Mouse (Mus musculus) kidney, adult 2 months (tissue): ENCODE results near the gene Tnrc6b.

Source experiments
- CTCF ChIP-seq: fragments of 200-500 bp; conservative IDR thresholded peaks from 2 replicates; pipeline ENCODE4 v1.5.1; 2011; ENCODE audit warnings: low read depth, mild to moderate bottlenecking, control low read depth, low read length, moderate library complexity, mixed read lengths; ENCODE audit not compliant: insufficient read depth, insufficient read length
- POLR2A ChIP-seq: fragments of 200-500 bp; IDR thresholded peaks from one replicate; pipeline ENCODE4 v1.6.1; 2011; ENCODE audit warnings: low read depth, low read length, control low read depth

DNA sequence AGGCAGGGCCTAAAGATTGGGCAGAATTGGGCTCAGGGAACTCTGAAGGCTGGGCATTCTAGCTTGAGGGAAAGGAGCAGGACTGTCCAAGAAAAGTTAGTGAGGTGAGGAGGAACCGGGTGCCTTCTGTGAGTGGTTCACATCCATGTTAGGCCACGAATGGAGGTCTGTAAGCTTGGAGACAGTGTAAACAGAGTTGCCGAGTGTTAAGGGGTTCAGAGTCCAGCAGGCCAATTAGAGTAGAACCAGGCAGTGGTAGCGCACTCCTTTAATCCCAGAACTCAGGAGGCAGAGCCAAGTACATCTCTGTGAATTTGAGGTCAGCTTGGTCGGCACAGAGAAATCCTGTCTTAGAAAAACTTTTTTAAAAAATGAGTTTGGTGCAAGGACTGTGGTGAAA lies 96.0 kb downstream of the Tnrc6b start:
- TF ChIP-seq POLR2A (no peak), CTCF (no peak)
